Mouse (Mus musculus) yolk sac, embryonic 10.5 days (tissue): ENCODE data around the gene Adrm1.
"Not testable (repeated sequence)": the region's sequence is repeated elsewhere in the genome, so short reads cannot be mapped to it uniquely, and the experiment has no call there.

Source experiments
- DNase-seq: peaks from one replicate; pipeline ENCODE4 v3.0.0-alpha.2; 2017; ENCODE audit warnings: low spot score

Gene Adrm1

GRCm38 (mm10) chr2:180170806-180171521 lies at the start of gene Adrm1:
Adrm1 (plus strand) TSS chr2:180171485.
- DNase-seq, result peak; percentile 96

- DNase-seq, result no peak
Measured at GRCm38 (mm10) chr2:180124192-180124591, 47.1 kb upstream of the Adrm1 start.

DNA sequence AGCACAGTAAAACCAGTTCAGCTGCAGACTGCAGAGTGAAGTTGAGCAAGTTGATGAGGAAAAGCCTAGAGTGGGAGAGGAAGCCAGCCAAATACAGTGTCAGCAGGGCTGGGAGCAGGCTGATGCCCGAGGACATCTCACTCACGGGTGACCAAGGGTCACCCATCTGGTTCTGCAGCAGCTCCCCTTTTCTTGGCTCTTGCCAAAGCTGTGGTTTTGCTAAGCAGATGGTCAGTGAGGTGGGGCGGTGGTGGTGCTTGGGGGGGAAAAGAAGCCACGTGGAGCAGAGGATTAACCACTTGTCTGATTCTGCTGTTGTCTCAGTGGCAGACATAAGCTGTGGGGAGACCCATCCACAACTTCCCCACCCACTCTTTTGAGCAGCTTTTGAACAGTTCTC lies 45.1 kb upstream of the Adrm1 start:
- no peak for DNase-seq

DNA sequence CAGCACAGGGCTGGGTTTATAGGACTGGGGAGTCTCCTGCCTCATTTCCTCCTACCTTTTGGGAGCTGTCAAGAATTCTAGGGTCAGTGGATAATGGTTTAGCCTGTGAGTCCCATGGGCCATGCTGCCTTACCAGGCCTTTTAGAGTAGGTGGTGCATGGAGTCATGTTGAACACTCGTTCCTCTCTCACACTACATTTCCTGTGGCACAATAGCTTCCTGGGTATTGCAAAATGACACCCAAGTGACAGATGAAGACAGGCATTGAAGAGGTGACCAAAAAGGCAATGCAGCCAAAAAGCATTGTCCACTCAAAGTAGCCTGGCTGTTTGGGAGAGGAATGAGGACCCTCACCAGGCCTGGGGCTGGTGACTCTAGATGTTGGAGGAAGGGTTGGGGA lies 43.6 kb upstream of the Adrm1 start:
- DNase-seq, result no peak

DNA sequence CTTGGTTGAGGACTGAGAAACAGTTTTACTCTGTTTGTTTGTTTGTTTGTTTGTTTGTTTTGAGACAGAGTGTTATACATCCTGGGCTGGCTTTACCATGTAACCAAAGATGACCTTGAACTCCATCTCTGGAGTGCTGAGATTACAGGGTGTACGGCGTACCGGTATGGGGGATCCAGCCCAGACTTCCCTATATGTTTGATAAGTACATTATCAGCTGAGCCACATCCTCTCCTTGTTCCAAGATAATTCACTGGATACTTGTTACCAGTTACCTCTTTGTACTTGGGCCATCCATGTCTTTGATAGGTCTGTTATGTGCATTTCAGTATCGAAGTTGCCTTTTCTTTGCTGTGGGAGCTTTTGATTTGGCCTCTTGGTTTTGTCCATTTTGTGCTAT lies 38.1 kb upstream of the Adrm1 start:
- DNase-seq, result no peak

GRCm38 (mm10) chr2:180133911-180134310 lies 37.4 kb upstream of the Adrm1 start:
- DNase-seq, result no peak

GRCm38 (mm10) chr2:180135414-180135813 lies 35.9 kb upstream of the Adrm1 start:
- no peak for DNase-seq

GRCm38 (mm10) chr2:180146091-180146490 lies 25.2 kb upstream of the Adrm1 start:
- no peak for DNase-seq

DNA sequence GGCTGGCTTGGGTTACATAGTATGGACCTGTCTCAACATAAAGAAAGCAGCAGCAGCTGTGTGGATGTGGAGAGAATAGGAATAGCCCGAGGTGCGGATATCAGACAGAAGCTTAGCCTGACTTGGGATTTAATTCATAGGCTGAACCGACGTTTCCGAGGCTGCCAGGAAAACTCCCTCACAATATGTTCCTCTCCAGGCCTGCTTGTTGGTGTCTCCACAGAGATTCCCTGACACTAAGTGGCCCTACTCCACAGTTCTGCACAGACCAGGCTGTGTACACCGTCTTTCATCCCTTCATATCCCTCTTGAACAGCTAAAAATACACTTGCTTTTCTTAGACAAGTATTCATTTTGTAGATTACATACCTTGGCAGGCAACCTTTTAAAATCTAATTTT lies 23.9 kb upstream of the Adrm1 start:
- no peak for DNase-seq

GRCm38 (mm10) chr2:180148551-180148950 lies 22.7 kb upstream of the Adrm1 start:
- DNase-seq, result no peak

- no peak for DNase-seq
Measured at GRCm38 (mm10) chr2:180154796-180155195, 16.5 kb upstream of the Adrm1 start.

GRCm38 (mm10) chr2:180158627-180159026 lies 12.7 kb upstream of the Adrm1 start:
- DNase-seq, result no peak

DNA sequence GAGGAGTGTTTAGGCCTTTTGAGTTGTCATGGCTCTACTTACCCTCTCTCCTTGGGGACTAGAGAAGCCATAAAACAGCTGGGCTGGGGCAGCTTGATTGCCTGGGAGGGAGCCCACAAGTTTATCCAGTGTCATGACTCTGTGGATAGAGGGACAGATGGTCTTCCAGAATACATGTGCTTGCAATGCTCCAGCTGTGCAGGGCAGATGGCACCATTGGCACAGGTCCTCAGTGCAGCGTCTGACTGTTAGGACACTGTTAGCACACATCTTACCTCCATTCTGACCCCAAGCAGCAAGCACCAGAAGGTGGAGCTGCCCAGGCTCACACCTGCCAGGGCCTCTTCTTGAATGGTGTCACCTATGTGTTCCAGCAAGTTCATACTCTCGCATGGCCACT lies 5.4 kb upstream of the Adrm1 start:
- DNase-seq, result no peak

GRCm38 (mm10) chr2:180166869-180167268 lies 4.4 kb upstream of the Adrm1 start:
- DNase-seq, result no peak

DNA sequence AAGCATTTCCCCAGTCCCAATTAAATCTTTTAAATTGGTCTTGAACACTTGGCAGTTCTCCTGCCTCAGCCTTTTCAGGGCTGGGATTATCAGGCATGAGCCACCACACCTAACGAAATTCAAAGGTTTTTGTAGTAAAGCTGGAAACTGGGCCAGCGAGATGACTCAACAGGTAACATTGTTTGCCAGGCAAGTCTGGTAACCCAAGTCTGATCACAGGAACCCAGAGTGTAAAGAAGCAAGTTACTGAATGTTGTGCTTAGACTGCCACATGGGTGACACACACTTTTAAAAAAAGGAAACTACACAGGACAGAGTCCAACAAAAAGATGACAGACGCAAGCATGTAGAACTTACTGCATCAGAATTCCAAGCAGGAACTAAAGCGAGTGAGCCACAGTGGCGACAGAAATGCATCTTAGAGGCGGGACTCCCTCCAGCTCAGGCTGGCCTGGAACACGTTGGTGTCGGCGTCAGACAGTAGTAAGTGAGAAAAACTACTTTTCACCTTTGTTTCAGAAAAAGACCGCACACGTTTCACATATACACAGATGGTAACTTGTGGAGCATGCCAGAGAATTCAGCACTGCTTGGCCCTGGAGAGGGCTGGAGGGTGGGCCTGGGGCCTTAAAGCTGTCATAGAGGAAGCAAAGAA lies 1.0 kb upstream of the Adrm1 start:
- DNase-seq, result no peak

- DNase-seq, result no peak
Measured at GRCm38 (mm10) chr2:180171522-180172070, 311 bp downstream of the Adrm1 start.

DNA sequence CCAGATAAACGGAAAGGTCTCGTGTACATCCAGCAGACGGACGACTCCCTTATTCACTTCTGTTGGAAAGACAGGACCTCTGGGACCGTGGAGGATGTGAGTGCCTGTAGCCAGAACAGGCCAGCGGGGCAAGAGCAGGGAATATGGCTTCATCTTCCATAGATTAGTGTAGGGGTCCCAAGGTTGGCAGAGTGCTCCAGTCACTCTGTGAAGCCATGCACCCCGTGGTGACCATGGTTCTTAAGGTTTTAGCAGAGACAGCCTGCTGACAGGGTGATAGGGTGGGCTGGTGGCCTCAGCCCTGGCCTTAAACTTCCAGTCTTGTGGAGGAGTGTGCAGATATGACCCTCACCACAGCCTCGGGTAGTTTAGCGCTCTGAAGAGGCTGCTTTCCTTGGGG lies 867 bp downstream of the Adrm1 start:
- no peak for DNase-seq

DNA sequence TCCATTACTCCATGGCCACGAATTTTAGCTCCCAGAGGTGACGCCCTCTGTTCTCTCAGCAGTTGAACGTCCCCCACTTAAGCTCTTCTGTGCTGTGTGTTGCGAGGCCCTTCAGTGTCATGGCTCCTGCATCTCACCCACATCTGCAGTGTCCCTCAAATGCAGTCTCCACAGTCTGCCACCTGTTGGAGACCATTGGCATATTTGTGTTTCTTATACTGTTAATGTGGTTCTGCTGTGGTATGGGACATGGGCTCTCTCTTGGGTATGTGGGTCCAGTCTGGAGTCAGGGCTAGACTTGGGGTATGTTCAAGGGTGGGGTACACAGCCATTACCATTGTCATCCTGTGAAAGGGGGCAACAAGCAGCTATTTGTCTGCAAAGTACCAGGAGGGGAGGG lies 1.9 kb downstream of the Adrm1 start:
- DNase-seq, result no peak

DNA sequence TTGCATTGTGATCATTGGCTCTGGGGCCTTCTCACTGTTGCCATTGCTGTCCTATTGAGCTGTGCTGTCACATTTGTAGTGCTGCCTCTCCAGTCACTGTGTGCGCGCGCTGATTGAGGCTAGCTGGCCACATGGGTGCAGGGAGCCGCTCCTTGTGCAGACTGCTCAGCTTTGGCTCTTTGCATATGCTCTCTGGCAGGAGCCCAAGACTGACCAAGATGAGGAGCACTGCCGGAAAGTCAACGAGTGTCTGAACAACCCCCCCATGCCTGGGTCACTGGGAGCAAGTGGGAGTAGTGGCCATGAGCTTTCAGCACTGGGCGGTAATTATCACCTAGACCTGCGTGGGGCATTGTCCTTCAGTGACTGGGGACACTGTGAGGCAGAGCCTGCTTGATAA lies 2.4 kb downstream of the Adrm1 start:
- DNase-seq, result not testable (repeated sequence)

DNA sequence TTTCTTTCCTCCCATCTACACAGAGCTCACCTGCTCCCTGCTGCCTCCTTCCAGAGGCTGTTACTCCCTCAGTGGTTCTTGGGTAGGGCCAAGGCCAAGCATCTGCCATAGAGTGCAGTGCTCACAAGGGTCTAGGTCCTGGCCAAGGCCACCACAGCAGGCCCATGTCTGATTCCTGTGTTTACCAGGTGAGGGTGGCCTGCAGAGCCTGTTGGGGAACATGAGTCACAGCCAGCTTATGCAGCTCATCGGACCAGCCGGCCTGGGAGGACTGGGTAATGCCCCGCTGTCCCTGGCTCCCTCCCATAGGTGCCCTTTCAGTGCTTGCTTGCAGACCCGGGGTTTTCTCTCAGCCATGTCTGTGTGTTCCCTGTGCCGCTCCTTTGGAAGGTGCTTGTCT lies 2.8 kb downstream of the Adrm1 start:
- no peak for DNase-seq

DNA sequence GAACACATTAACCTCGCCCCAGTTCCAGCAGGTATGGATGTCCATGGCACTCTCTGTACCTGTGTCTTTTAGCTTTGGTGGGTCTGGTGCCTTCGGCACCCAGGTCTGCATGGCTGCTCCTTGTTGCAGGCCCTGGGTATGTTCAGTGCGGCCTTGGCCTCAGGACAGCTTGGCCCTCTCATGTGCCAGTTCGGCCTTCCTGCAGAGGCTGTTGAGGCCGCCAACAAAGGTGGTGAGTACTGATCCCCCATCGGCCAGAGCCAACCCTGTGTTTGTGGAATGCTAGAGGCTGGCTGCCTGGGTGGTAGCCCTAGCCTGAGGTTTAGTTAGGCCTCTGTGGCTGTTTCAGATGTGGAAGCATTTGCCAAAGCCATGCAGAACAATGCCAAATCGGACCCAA lies 4.4 kb downstream of the Adrm1 start:
- DNase-seq, result no peak

DNA sequence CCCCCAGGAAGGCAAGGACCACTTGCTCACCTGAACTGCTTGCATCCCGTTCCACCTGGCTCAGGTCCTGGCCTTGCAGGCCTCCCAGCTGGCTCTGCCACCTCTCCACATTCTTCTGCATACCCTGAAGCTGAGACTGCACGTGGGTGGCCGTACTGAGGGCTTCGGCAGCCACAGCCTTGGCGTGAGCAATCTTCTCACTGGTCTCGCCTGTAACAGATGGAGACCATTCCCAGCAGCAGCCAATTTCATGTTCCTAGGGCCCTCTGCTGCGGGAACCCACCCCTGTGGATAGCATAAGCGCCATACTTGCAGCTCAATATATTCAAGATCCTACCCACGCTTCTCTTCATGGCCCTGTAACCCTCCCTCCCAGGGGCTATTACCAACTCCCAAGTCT lies 10.3 kb downstream of the Adrm1 start:
- no peak for DNase-seq

DNA sequence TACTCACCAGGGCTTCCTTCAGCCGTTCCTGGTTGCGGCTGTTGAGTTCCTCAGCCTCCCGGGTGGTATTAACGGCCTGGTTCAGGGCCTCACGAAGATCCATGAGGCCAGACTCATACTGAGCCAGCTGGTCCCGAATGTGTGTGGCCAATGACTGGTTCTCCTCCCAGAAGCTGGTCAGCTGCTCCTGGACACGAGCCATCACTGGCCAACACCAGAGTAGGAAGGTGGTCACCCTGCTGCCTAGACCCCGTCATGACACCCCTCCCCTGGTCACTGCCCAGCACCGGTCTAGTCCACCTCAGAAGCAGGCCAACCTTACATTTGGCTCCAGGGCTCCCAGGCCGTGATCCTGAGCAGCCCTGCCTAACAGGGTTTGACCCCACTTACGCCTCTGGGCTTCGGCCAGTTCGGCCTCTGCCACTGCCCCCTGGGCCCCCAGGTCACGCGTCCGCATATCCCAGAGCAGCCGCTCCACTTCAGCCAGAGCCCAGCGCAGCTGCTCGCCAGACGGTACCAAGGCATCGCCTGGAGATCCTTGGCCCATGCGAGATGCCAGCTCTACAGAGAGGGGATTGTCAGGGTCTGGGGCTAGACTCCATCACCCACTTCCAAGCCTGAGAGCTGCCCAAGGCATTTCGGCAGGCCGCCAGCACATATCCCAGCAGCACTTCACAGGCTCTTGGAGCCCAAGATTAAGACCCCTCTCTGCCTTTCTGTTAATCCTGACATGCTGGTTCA lies 12.9 kb downstream of the Adrm1 start:
- DNase-seq, result no peak
